Mouse (Mus musculus) lung, adult 2 months (tissue): ENCODE measurements around the gene Amtn. TPM values are rescaled to one million over a fixed set of nuclear protein-coding genes. Genes with fewer than 3 reads are reported as not detected.
"Not testable (repeated sequence)": the region's sequence is repeated elsewhere in the genome, so short reads cannot be mapped to it uniquely, and the experiment has no call there.

ENCODE experiments used
- DNase-seq: peaks from one replicate; pipeline ENCODE4 v3.0.0; 2022
- H3K4me1 ChIP-seq: fragments of 200-500 bp; 2 replicates; pipeline ENCODE4 v1.6.1; 2011; ENCODE audit warnings: low read length; ENCODE audit not compliant: control insufficient read depth, insufficient read depth
- H3K4me3 ChIP-seq: fragments of 200-500 bp; replicated peaks from 2 replicates; pipeline ENCODE3; 2011; ENCODE audit warnings: low read depth, mild to moderate bottlenecking, control low read depth, low read length; ENCODE audit errors: extremely low read depth
- CTCF ChIP-seq: fragments of 200-500 bp; IDR thresholded peaks from 2 replicates; pipeline ENCODE4 v1.5.1; 2011; ENCODE audit warnings: mild to moderate bottlenecking, low read length, control low read depth; ENCODE audit not compliant: insufficient read depth
- POLR2A ChIP-seq: fragments of 200-500 bp; IDR thresholded peaks from 2 replicates; pipeline ENCODE4 v1.6.1; 2011; ENCODE audit warnings: low read depth, mild to moderate bottlenecking, control low read depth, low read length, borderline replicate concordance; ENCODE audit errors: extremely low read depth
- WGBS: fragments of 180-500 bp; shearing (Covaris S2); methylation state at CpG from one replicate; pipeline ENCODE4 v1.1.7; 2018; 5-methylcytosine and 5-hydroxymethylcytosine counted together
- polyA plus RNA-seq: library from polyadenylated mRNA; depleted of rRNA; stranded (reverse); fragments of >200 nt; gene quantifications from 2 replicates; pipeline ENCODE4 v1.2.3, GENCODE M21; 2012; rRNA removed

Gene Amtn
- polyA plus RNA-seq, result 0.69 and 0.75 TPM in 2 replicates

DNA sequence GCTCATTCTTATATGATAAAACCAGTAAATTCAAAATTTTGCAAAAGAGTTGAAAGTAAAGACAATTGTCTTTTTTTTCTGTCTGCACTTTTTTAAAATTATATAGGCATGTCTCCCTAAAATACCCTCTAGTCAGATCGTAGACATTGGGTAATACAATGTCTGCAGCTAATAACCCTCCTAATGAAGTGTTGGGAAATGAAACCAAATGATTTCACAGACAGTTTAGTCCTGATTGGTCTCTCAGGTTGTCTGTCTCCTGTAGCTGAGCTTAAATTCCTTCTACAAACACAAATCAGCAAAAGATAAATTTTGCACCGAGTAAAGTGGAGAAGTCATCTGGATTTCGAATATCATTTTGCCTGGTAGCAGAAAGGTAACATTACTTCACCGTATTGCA is at the start of gene Amtn:
TSS of gene Amtn (plus strand) at position 301 of the 400 bp plus-strand sequence.
- TF ChIP-seq POLR2A (no peak), CTCF (no peak)
- Histone ChIP-seq H3K4me3 (no peak within 1 kb of the TSS), H3K4me1 (no peaks in the 10 kb centered on the region)
- WGBS, result 53% methylated on average over 4 of the region's 4 CpGs
- no peak for DNase-seq

GRCm38 (mm10) chr5:88348533-88348932 is 27.4 kb upstream of the Amtn start:
- 59% methylated on average over 2 of the region's 2 CpGs for WGBS
- not testable (repeated sequence) for H3K4me1 ChIP-seq, H3K4me3 ChIP-seq, DNase-seq

DNA sequence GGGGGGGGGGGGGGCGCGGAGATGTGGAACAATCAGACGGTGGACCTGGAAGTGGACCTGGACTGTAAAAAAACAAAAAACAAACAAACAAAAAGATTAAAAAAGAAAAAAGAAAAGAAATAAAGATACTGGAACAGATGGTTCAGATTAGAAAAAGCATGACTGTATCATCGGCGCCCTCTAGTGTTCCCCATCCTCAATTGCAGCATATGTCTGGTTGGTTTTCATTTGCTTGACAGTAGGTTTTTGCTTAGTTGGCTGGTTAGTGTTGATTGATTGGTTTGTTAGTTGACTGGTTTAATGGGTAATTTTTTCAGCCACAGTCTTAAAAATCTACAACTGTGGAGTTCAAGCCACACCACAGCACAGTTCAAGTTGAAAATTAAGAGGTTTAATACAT is 11.1 kb upstream of the Amtn start:
- H3K4me1 ChIP-seq, result no peaks in the 10 kb centered on the region
- no peak for TF ChIP-seq POLR2A
- TF ChIP-seq CTCF, result peak; percentile 7; the same call in 1 of the 2 replicates
- WGBS, result 11% methylated on average over 5 of the region's 5 CpGs
- no peak overlapping the region for H3K4me3 ChIP-seq
- DNase-seq, result no peak

DNA sequence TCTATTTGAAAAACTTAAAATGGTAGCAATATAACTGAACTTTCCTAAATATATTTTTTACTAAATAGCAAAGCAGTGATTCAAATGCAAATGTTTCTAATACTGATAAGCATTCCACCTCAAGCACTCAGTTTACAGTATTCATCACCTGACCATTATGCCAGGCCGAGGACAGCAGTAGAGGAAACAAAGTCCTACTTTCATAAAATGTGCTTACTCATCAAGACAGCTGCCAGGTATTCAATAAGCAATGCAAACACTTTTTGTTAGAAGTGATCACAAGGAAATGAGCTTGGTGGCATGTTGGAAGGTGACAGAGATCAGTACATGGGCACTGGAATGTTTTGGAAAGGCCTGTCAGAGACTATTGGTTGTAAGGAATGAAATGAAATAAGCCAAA is 9.0 kb upstream of the Amtn start:
- DNase-seq, result no peak
- Histone ChIP-seq H3K4me1 (no peaks in the 10 kb centered on the region), H3K4me3 (no peak overlapping the region)
- WGBS, result 63% methylated on average over 1 of the region's 1 CpGs
- no peak for TF ChIP-seq CTCF

GRCm38 (mm10) chr5:88370578-88371232 is 5.2 kb upstream of the Amtn start:
- Histone ChIP-seq H3K4me3 (no peak overlapping the region), H3K4me1 (no peaks in the 10 kb centered on the region)
- no peak for TF ChIP-seq POLR2A
- no peak for TF ChIP-seq CTCF
- 59% methylated on average over 6 of the region's 6 CpGs for WGBS
- DNase-seq, result no peak

DNA sequence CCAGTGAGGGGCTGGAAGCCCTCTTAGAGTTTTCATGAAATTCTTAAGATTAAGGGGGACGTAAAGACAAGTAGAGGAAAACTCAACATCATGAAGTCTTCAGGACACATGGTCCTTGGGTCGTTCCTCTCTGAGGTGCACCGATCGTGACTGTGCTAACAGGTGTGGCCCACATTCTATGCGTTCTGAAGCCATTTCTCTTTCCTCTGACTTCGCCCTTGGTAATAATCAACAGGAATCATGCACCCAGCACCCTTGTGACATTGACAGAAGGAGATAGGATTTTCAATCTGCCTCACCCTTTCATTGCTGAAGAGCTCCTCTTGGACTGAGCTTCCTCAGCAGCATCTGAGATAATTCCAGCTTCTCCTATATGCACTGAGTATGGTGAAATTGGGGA is 3.3 kb upstream of the Amtn start:
- 79% methylated on average over 6 of the region's 6 CpGs for WGBS
- DNase-seq, result no peak
- no peak for TF ChIP-seq CTCF
- no peak for TF ChIP-seq POLR2A
- Histone ChIP-seq H3K4me1 (no peaks in the 10 kb centered on the region), H3K4me3 (no peak overlapping the region)

GRCm38 (mm10) chr5:88391960-88392359 is 16.1 kb downstream of the Amtn start:
- DNase-seq, H3K4me3 ChIP-seq, H3K4me1 ChIP-seq: not testable (repeated sequence)
- WGBS, result 86% methylated on average over 2 of the region's 2 CpGs

DNA sequence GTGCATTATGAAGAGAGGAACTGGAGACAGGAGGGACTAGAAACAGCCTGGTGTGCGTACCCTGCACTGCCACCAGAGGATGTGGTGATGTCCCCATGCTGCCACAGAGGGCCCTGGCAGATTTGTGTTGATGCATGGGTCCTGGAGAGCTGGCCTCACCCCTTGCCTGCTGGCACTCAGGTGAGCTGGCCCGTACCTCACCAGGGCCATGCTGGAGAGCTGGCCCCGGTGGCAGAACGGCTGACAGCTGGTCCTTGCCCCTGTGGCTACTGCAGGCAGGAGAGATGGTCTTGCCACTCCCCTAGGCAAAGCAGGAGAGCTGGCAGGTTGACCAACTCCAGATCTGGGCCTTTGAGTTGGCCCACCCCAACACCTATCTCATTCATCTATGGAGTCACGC is 22.7 kb downstream of the Amtn start:
- Histone ChIP-seq H3K4me1 (no peaks in the 10 kb centered on the region), H3K4me3 (no peak overlapping the region)
- TF ChIP-seq POLR2A (no peak), CTCF (no peak)
- no peak for DNase-seq
- WGBS, result 65% methylated on average over 5 of the region's 5 CpGs

DNA sequence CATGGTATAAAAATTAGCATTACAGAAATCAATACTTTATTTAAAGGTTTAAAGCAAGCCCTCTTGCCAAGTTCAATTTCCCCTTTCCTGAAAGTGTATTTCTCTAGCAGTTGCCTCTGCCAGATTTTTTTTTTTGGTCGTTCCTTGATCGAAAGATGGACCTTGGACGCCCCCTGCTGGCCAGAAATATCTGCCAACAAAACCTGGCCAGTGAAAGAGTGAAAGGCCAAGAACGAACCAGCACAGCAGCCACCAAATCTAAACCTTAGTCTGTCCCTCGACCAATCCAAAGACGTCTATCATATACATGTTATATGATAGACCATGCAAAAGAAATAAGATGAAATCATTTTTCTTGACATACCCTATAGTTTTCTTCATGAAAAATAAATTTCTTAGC is 23.9 kb downstream of the Amtn start:
- DNase-seq, result peak; percentile 53
- Histone ChIP-seq H3K4me1 (no peaks in the 10 kb centered on the region), H3K4me3 (no peak overlapping the region)
- TF ChIP-seq CTCF (peak; percentile 26; the same call in 1 of the 2 replicates), POLR2A (no peak)
- WGBS, result 4% methylated on average over 6 of the region's 6 CpGs

- H3K4me3 ChIP-seq, result no peak overlapping the region
- no peak for TF ChIP-seq CTCF
- no peak for TF ChIP-seq POLR2A
- H3K4me1 ChIP-seq, result no peaks in the 10 kb centered on the region
- no peak for DNase-seq
- WGBS, result 77% methylated on average over 3 of the region's 3 CpGs
These were observed 25.6 kb downstream of the Amtn start for GRCm38 (mm10) chr5:88401464-88401863.

- 83% methylated on average over 8 of the region's 8 CpGs for WGBS
- Histone ChIP-seq H3K4me3 (no peak overlapping the region), H3K4me1 (no peaks in the 10 kb centered on the region)
- no peak for TF ChIP-seq POLR2A
- DNase-seq, result no peak
These were observed 44.6 kb downstream of the Amtn start for GRCm38 (mm10) chr5:88420319-88421065.

- H3K4me1 ChIP-seq, DNase-seq, H3K4me3 ChIP-seq: not testable (repeated sequence)
- WGBS, result 61% methylated on average over 2 of the region's 2 CpGs
These were observed 49.0 kb downstream of the Amtn start for GRCm38 (mm10) chr5:88424892-88425291.
